8 mouse cellular contexts compared by ENCODE assay signal in the genomic region with DNA sequence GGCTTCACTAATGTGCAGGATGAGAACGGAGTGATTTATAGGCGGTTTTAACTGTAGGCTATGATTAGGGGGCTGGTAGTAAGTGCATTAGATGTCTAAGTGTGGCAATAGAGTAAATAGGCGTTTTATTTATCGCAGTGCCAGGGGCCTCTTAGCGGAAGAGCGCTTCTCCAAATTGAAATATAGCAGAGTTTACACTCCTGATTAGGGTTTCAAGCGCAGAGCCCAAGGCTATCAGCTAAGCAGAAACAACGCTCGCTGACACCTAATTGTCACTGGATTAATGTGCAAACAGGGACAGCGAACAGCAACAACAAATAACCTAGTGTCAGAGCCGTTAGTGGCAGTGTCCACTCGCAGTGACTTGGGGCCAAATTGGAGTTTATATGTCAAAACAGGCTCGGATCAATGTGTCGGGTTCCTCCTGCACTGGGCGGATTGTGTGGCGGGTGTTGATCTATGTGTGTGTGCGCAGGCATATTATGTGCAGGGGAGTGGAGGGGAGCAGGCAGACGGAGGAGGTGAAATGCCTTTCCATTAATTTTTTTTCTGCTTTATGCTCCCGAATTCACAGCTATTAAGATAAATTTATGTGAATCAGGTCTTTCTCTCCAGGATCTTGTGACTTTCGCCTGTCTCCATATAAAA.
DNase-seq lines count a peak whose midpoint lies in the region; ATAC-seq lines count a peak whose summit lies in the region.

No protein-coding gene starts in this region.

- peak overlapping the region; percentile 51 for H3K4me2 ChIP-seq in forebrain, embryonic 13.5 days
- peak overlapping the region; percentile 71 for H3K4me2 ChIP-seq in limb, embryonic 13.5 days (replicated peaks)
- peak overlapping the region; percentile 43 for H3K4me2 ChIP-seq in stomach, embryonic 16.5 days (ENCODE audit: low read depth, low read length)

- peaks cover 67% of the 10 kb centered on the region for H3K27me3 ChIP-seq in megakaryocyte, embryonic 14.5 days (replicated peaks)
- H3K27me3 ChIP-seq in forebrain, embryonic 13.5 days: peaks cover 98% of the 10 kb centered on the region
- H3K27me3 ChIP-seq in limb, embryonic 13.5 days: peaks cover 89% of the 10 kb centered on the region
- H3K27me3 ChIP-seq in stomach, embryonic 16.5 days (ENCODE audit: control insufficient read depth, insufficient read depth, low read length): peaks cover 49% of the 10 kb centered on the region

- H3K4me1 ChIP-seq in megakaryocyte, embryonic 14.5 days: peaks cover 15% of the 10 kb centered on the region
- H3K4me1 ChIP-seq in forebrain, embryonic 13.5 days: peaks cover 20% of the 10 kb centered on the region
- H3K4me1 ChIP-seq in limb, embryonic 13.5 days: peaks cover 19% of the 10 kb centered on the region
- peaks cover 3% of the 10 kb centered on the region; the same call in 1 of the 2 replicates for H3K4me1 ChIP-seq in stomach, embryonic 16.5 days (ENCODE audit: control insufficient read depth, insufficient read depth, low read length)

- 10% methylated on average over 20 of the region's 20 CpGs for WGBS in forebrain, embryonic 13.5 days
- WGBS in limb, embryonic 13.5 days: 3% methylated on average over 20 of the region's 20 CpGs
- WGBS in stomach, embryonic 16.5 days: 9% methylated on average over 20 of the region's 20 CpGs

- H3K27ac ChIP-seq in forebrain, embryonic 13.5 days: no peak overlapping the region
- H3K27ac ChIP-seq in limb, embryonic 13.5 days: no peak overlapping the region
- H3K27ac ChIP-seq in stomach, embryonic 16.5 days (ENCODE audit: low read length): no peak overlapping the region

- no peak overlapping the region for H3K9ac ChIP-seq in forebrain, embryonic 13.5 days
- H3K9ac ChIP-seq in limb, embryonic 13.5 days: no peak overlapping the region
- H3K9ac ChIP-seq in stomach, embryonic 16.5 days (ENCODE audit: low read length): no peak overlapping the region

- peak overlapping the region; percentile 65 for H3K4me3 ChIP-seq in megakaryocyte, embryonic 14.5 days (replicated peaks)
- H3K4me3 ChIP-seq in forebrain, embryonic 13.5 days: no peak overlapping the region; the same call in 1 of the 2 replicates
- H3K4me3 ChIP-seq in limb, embryonic 13.5 days: peak overlapping the region; percentile 42
- H3K4me3 ChIP-seq in stomach, embryonic 16.5 days (replicated peaks; ENCODE audit: low read length): peak overlapping the region; percentile 23

- no peaks in the 10 kb centered on the region for H3K9me3 ChIP-seq in megakaryocyte, embryonic 14.5 days
- no peaks in the 10 kb centered on the region for H3K9me3 ChIP-seq in forebrain, embryonic 13.5 days (replicated peaks)
- no peaks in the 10 kb centered on the region for H3K9me3 ChIP-seq in limb, embryonic 13.5 days
- no peaks in the 10 kb centered on the region for H3K9me3 ChIP-seq in stomach, embryonic 16.5 days (replicated peaks; ENCODE audit: control insufficient read depth, low read length)

- ATAC-seq in megakaryocyte, adult 5-6 weeks (ENCODE audit: poor library complexity, severe bottlenecking): no peak
- peak; percentile 19; the same call in 1 of the 2 replicates for ATAC-seq in forebrain, embryonic 13.5 days
- no peak for ATAC-seq in limb, embryonic 13.5 days (ENCODE audit: low FRiP score, low read depth)
- ATAC-seq in stomach, embryonic 16.5 days (ENCODE audit: insufficient read depth, low FRiP score): no peak

- no peak for DNase-seq in cerebellum, postnatal 25 days
- DNase-seq in adrenal gland, adult 8-10 months: no peak
- no peak for DNase-seq in cerebellum, adult 9-11 months

- no peaks in the 10 kb centered on the region for H3K36me3 ChIP-seq in megakaryocyte, embryonic 14.5 days (replicated peaks; ENCODE audit: low read length)
- no peaks in the 10 kb centered on the region for H3K36me3 ChIP-seq in forebrain, embryonic 13.5 days (ENCODE audit: poor library complexity, severe bottlenecking)
- H3K36me3 ChIP-seq in limb, embryonic 13.5 days: no peaks in the 10 kb centered on the region
- no peaks in the 10 kb centered on the region for H3K36me3 ChIP-seq in stomach, embryonic 16.5 days (ENCODE audit: control insufficient read depth, insufficient read depth, low read length)
